Mouse (Mus musculus): Measurements from ENCODE around the gene Olfr1138. TPM values are rescaled to one million over a fixed set of nuclear protein-coding genes. Genes with fewer than 3 reads are reported as not detected.

Olfr1138 gene
- polyA plus RNA-seq (2015; fragmentation: Nextera tagmentation; extraction: Ambion mirVana) = not detected in 2 replicates

DNA sequence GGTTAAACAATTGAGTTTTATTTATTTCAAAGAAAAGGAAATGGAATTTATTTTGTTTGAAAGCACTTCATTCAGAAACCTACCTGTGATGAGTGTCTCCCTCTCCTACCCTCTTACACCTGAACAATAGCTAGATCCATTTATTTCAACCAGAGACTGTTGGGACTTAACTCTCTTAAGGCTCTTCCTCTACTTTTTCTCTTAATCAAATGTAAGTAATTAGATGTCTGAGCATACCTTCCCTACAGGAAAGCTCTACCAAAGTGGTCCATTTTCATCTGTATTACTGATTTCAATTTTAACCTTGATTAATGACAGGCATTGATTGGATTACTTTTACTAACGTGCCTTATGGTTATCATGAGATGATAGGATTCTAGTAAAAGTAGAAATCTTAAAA lies at the start of gene Olfr1138:
Gene Olfr1138, minus strand, starts transcription at position 101 of the 400 bp plus-strand sequence.

DNA sequence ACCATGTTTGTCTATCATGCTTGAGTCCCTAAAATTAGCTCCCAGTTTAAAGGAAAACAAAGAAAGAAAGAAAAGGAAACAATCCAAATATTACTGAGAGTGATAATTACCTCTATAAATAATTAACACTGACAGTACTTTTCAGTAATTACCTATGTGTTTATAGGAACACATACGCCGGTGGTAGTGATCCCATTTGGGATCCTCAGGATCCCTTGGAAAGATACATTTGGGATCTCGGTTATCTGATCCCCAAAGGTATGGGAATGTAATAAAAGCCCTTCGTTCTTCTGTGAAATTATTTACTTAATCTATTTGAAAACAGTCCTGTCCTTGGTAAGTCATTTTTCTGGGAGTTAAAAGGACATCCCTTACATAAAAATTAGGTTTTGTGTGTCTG lies 39.4 kb upstream of the Olfr1138 start, which contains the start of gene Olfr152:
Gene Olfr152, plus strand, starts transcription at position 301 of the 400 bp plus-strand sequence.

DNA sequence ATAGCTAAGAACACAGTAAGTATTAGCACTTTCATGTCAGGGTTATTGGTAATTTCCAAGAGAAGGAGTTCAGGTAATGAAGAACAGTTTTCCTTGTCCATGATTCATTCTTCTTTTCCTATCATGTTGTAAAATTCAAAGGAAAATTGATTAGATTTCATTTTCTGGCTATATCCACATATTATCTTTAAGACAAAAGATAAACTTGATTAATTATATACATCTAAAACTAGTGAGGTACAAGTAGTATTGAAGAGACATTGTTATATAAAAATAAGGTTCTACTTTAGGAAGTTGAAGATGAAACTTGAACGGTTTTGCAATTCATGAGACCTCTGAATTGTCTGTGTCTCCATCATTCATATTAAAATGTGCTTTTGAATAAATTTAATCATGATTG lies 14.1 kb upstream of the Olfr1138 start, which contains the start of gene Olfr1141:
Gene Olfr1141, minus strand, starts transcription at position 101 of the 400 bp plus-strand sequence.

DNA sequence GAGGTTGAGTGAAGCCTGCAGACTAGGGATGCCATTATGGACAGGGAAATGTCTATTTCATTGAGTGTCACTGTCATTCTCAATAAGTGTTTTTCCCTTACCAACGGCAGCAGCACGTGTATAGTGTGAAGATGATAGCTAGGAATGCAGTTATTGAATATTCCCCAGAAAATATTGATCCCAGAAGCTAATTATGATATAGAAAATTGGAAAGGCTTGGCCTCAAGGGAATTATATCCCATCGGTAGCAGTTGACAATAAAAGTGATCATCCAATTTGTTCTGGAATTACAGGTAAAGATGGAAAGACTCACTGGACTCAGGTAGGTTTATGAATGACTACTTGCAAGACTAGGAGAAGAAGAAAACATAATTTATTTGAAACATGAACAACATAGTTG lies 3.7 kb upstream of the Olfr1138 start, which contains the start of gene Olfr1140:
Gene Olfr1140, plus strand, starts transcription at position 301 of the 400 bp plus-strand sequence.

DNA sequence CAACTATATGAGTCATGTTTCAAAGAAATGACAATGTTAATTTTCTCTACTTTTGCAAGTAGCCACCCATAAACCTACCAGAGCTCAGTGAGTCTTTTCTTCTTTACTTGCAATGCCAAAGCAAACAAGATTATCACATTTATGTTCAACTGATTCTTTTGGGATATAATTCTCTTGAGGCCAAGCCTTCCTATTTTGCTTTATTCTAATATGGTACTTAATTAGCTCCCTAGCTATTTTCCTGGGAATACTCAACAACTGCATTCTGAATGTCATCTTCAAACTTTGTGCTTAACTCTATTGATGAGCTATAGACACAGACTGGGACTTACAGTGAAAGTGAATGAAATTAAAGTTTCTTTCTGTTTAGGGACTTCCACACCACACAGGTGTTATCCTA lies 26.7 kb downstream of the Olfr1138 start, which contains the start of gene Olfr1137:
Gene Olfr1137, minus strand, starts transcription at position 101 of the 400 bp plus-strand sequence.

DNA sequence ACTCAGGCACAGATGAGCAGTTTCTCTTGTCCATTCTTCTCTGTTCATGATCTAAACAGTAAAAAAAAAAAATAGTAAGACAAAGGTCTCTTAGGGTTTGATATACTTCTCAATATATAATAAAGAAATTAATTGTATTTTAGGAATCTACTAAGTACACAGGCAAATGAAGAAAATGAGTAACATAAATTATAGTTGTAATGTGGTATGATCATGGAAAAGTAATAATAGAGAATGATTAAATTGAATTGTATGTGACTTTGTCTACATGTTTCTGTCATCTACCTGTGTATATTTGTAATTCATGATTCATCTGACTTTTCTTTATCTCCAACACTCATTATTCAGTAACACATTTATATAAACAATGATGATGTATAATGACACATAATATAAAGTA lies 45.9 kb downstream of the Olfr1138 start, which contains the start of gene Olfr1136:
Gene Olfr1136, minus strand, starts transcription at position 101 of the 400 bp plus-strand sequence.

Other genes with a start within 250 kb of the Olfr1138 start
- gene Pramel7, start 242.9 kb downstream of the Olfr1138 start, polyA plus RNA-seq (2015; fragmentation: Nextera tagmentation; extraction: Ambion mirVana) = not detected in 2 replicates
- not detected in 2 replicates for gene Pramel6, start 233.4 kb downstream of the Olfr1138 start, polyA plus RNA-seq (2015; fragmentation: Nextera tagmentation; extraction: Ambion mirVana)
- not detected in 2 replicates for gene Olfr153, start 208.2 kb downstream of the Olfr1138 start, polyA plus RNA-seq (2015; fragmentation: Nextera tagmentation; extraction: Ambion mirVana)
- gene Olfr1128, start 194.4 kb downstream of the Olfr1138 start, polyA plus RNA-seq (2015; fragmentation: Nextera tagmentation; extraction: Ambion mirVana) = not detected in 2 replicates
- gene Olfr1129, start 166.1 kb downstream of the Olfr1138 start, polyA plus RNA-seq (2015; fragmentation: Nextera tagmentation; extraction: Ambion mirVana) = not detected in 2 replicates
- gene Olfr1130, start 133.8 kb downstream of the Olfr1138 start, polyA plus RNA-seq (2015; fragmentation: Nextera tagmentation; extraction: Ambion mirVana) = not detected in 2 replicates
- not detected in 2 replicates for gene Olfr1131, start 112.9 kb downstream of the Olfr1138 start, polyA plus RNA-seq (2015; fragmentation: Nextera tagmentation; extraction: Ambion mirVana)
- gene Olfr1132, start 102.4 kb downstream of the Olfr1138 start, polyA plus RNA-seq (2015; fragmentation: Nextera tagmentation; extraction: Ambion mirVana) = not detected in 2 replicates
- not detected in 2 replicates for gene Olfr1133, start 92.6 kb downstream of the Olfr1138 start, polyA plus RNA-seq (2015; fragmentation: Nextera tagmentation; extraction: Ambion mirVana)
- gene Olfr1134, start 81.5 kb downstream of the Olfr1138 start, polyA plus RNA-seq (2015; fragmentation: Nextera tagmentation; extraction: Ambion mirVana) = not detected in 2 replicates
- gene Olfr1135, start 66.3 kb downstream of the Olfr1138 start, polyA plus RNA-seq (2015; fragmentation: Nextera tagmentation; extraction: Ambion mirVana) = not detected in 2 replicates
- not detected in 2 replicates for gene Olfr1136, start 46.0 kb downstream of the Olfr1138 start, polyA plus RNA-seq (2015; fragmentation: Nextera tagmentation; extraction: Ambion mirVana)
- not detected in 2 replicates for gene Olfr1137, start 26.8 kb downstream of the Olfr1138 start, polyA plus RNA-seq (2015; fragmentation: Nextera tagmentation; extraction: Ambion mirVana)
- gene Olfr1140, start 3.8 kb upstream of the Olfr1138 start, polyA plus RNA-seq (2015; fragmentation: Nextera tagmentation; extraction: Ambion mirVana) = not detected in 2 replicates
- gene Olfr1141, start 14.0 kb upstream of the Olfr1138 start, polyA plus RNA-seq (2015; fragmentation: Nextera tagmentation; extraction: Ambion mirVana) = not detected in 2 replicates
- not detected in 2 replicates for gene Olfr152, start 39.5 kb upstream of the Olfr1138 start, polyA plus RNA-seq (2015; fragmentation: Nextera tagmentation; extraction: Ambion mirVana)
- not detected in 2 replicates for gene Olfr1143, start 60.6 kb upstream of the Olfr1138 start, polyA plus RNA-seq (2015; fragmentation: Nextera tagmentation; extraction: Ambion mirVana)
- gene Olfr1145, start 69.8 kb upstream of the Olfr1138 start, polyA plus RNA-seq (2015; fragmentation: Nextera tagmentation; extraction: Ambion mirVana) = not detected in 2 replicates
- not detected in 2 replicates for gene Olfr1148, start 90.6 kb upstream of the Olfr1138 start, polyA plus RNA-seq (2015; fragmentation: Nextera tagmentation; extraction: Ambion mirVana)
- gene Olfr1150-ps1, start 104.0 kb upstream of the Olfr1138 start, polyA plus RNA-seq (2015; fragmentation: Nextera tagmentation; extraction: Ambion mirVana) = not detected in 2 replicates
- gene Olfr1151, start 115.9 kb upstream of the Olfr1138 start, polyA plus RNA-seq (2015; fragmentation: Nextera tagmentation; extraction: Ambion mirVana) = not detected in 2 replicates
- not detected in 2 replicates for gene Olfr1152, start 126.5 kb upstream of the Olfr1138 start, polyA plus RNA-seq (2015; fragmentation: Nextera tagmentation; extraction: Ambion mirVana)
- not detected in 2 replicates for gene Olfr1153, start 155.0 kb upstream of the Olfr1138 start, polyA plus RNA-seq (2015; fragmentation: Nextera tagmentation; extraction: Ambion mirVana)
- not detected in 2 replicates for gene Olfr1154, start 165.2 kb upstream of the Olfr1138 start, polyA plus RNA-seq (2015; fragmentation: Nextera tagmentation; extraction: Ambion mirVana)
- not detected in 2 replicates for gene Olfr1155, start 205.2 kb upstream of the Olfr1138 start, polyA plus RNA-seq (2015; fragmentation: Nextera tagmentation; extraction: Ambion mirVana)
- not detected in 2 replicates for gene Olfr1156, start 213.1 kb upstream of the Olfr1138 start, polyA plus RNA-seq (2015; fragmentation: Nextera tagmentation; extraction: Ambion mirVana)
- not detected in 2 replicates for gene Olfr1157, start 228.3 kb upstream of the Olfr1138 start, polyA plus RNA-seq (2015; fragmentation: Nextera tagmentation; extraction: Ambion mirVana)
- gene Olfr74, start 234.7 kb upstream of the Olfr1138 start, polyA plus RNA-seq (2015; fragmentation: Nextera tagmentation; extraction: Ambion mirVana) = not detected in 2 replicates

Data from adrenal gland, postnatal 0 days (tissue).